25 mouse cellular contexts compared by ENCODE assay signal in genomic region chr10:63985576-63985975, GRCm38 (mm10). TPM values are rescaled to one million over a fixed set of nuclear protein-coding genes. Genes with fewer than 3 reads are reported as not detected.
"Had no signal": no experiment of that assay in that cellular context is flagged by ENCODE, and none has a peak within 500 bp of the region (broad histone marks: within the 10 kb centered on the region; RNA-seq: fewer than 3 reads in every experiment).

No protein-coding gene starts in this region.

- DNase-seq: kidney, postnatal 25 days; layer of hippocampus, postnatal 36 days; liver, embryonic 13.5 days; lung, adult 2 months; lung, postnatal 14 days; lung, postnatal 4 days; midbrain, embryonic 14.5 days; right cerebral cortex, adult 18-20 months; right cerebral cortex, postnatal 14 days; right cerebral cortex, postnatal 4 days; thymus, postnatal 25 days had no signal

- H3K27ac ChIP-seq: kidney, postnatal 0 days; left cerebral cortex, adult 2 months; liver, embryonic 13.5 days; neural tube, embryonic 12.5 days; neural tube, embryonic 15.5 days; stomach, postnatal 0 days had no signal

- H3K4me3 ChIP-seq: left cerebral cortex, adult 2 months; liver, embryonic 13.5 days; neural tube, embryonic 12.5 days; neural tube, embryonic 15.5 days had no signal

- H3K36me3 ChIP-seq: liver, embryonic 13.5 days; neural tube, embryonic 12.5 days; neural tube, embryonic 15.5 days had no signal

- H3K9me3 ChIP-seq: liver, embryonic 13.5 days; neural tube, embryonic 12.5 days; neural tube, embryonic 15.5 days had no signal

- H3K27me3 ChIP-seq: liver, embryonic 13.5 days; neural tube, embryonic 12.5 days; neural tube, embryonic 15.5 days had no signal

- H3K4me1 ChIP-seq: liver, embryonic 13.5 days; neural tube, embryonic 12.5 days; neural tube, embryonic 15.5 days had no signal

- H3K4me2 ChIP-seq: liver, embryonic 13.5 days; midbrain, embryonic 11.5 days; neural tube, embryonic 12.5 days; neural tube, embryonic 15.5 days had no signal

- H3K9ac ChIP-seq: liver, embryonic 13.5 days; neural tube, embryonic 12.5 days; neural tube, embryonic 15.5 days had no signal

RNA-seq across cellular contexts. Expression of gene Gm10118, which starts 58.3 kb away (rescaled TPM):
- total RNA-seq: liver, adult 2 months; megakaryocyte progenitor cell, adult 5-6 weeks; megakaryocyte-erythroid progenitor cell, adult 5-6 weeks had no signal
- polyA plus RNA-seq: kidney, embryonic 14.5 days; large intestine, adult 2 months; limb, embryonic 11.5 days; liver, adult 2 months; liver, embryonic 13.5 days; liver, embryonic 16.5 days; lung, adult 2 months; thymus, postnatal 0 days had no signal
